Mouse (Mus musculus) heart, adult 8-10 months (tissue): ENCODE results near the gene Gast. TPM values are rescaled to one million over a fixed set of nuclear protein-coding genes. Genes with fewer than 3 reads are reported as not detected.
"Not testable (repeated sequence)": the region's sequence is repeated elsewhere in the genome, so short reads cannot be mapped to it uniquely, and the experiment has no call there.

ENCODE experiments used
- DNase-seq: peaks from one replicate; pipeline ENCODE4 v3.0.0; 2022; ENCODE audit warnings: low spot score
- total RNA-seq, 4 experiments: library from RNA; stranded (reverse); gene quantifications; 2 replicates each; pipeline ENCODE4 v1.2.4; 2022

The Gast gene
- total RNA-seq, 4 experiments from 2014 or later, result not detected

GRCm38 (mm10) chr11:100361059-100361458 lies 26.9 kb downstream of the Gast start:
- DNase-seq, result not testable (repeated sequence)

GRCm38 (mm10) chr11:100362209-100362978 lies 28.2 kb downstream of the Gast start:
- DNase-seq, result peak; percentile 82

- peak; percentile 71 for DNase-seq
Observed at GRCm38 (mm10) chr11:100362979-100363562, 28.9 kb downstream of the Gast start.

- DNase-seq, result no peak
Observed at GRCm38 (mm10) chr11:100369145-100369544, 34.9 kb downstream of the Gast start.

GRCm38 (mm10) chr11:100369822-100370221 lies 35.6 kb downstream of the Gast start:
- no peak for DNase-seq

GRCm38 (mm10) chr11:100371981-100372558 lies 37.9 kb downstream of the Gast start:
- DNase-seq, result no peak

- no peak for DNase-seq
Observed at GRCm38 (mm10) chr11:100375127-100375526, 40.9 kb downstream of the Gast start.

GRCm38 (mm10) chr11:100376005-100376404 lies 41.8 kb downstream of the Gast start:
- DNase-seq, result no peak

GRCm38 (mm10) chr11:100376746-100377389 lies 42.7 kb downstream of the Gast start:
- DNase-seq, result no peak

- no peak for DNase-seq
Observed at GRCm38 (mm10) chr11:100377989-100378388, 43.8 kb downstream of the Gast start.

- DNase-seq, result no peak
Observed at GRCm38 (mm10) chr11:100378446-100378845, 44.2 kb downstream of the Gast start.

GRCm38 (mm10) chr11:100379311-100379710 lies 45.1 kb downstream of the Gast start:
- DNase-seq, result no peak

- no peak for DNase-seq
Observed at GRCm38 (mm10) chr11:100382682-100383081, 48.5 kb downstream of the Gast start.

- no peak for DNase-seq
Observed at GRCm38 (mm10) chr11:100385016-100385415, 50.8 kb downstream of the Gast start.

- DNase-seq, result no peak
Observed at GRCm38 (mm10) chr11:100386586-100386985, 52.4 kb downstream of the Gast start.

Other genes with a start within 250 kb of the Gast start
- not detected for gene Krt32, start 246.2 kb upstream of the Gast start, total RNA-seq
- gene Krt35, start 238.2 kb upstream of the Gast start, total RNA-seq, result not detected
- gene Krt36, start 228.8 kb upstream of the Gast start, total RNA-seq, result not detected
- not detected for gene Krt13, start 212.8 kb upstream of the Gast start, total RNA-seq
- gene Krt15, start 198.5 kb upstream of the Gast start, total RNA-seq, result under 1 TPM in 1 of 4 experiments, not detected in 3; 0.92 TPM
- 1 to 10 TPM; 4.6 to 9.6 (median 6.7) TPM for gene Krt19, start 185.7 kb upstream of the Gast start, total RNA-seq
- gene Krt9, start 141.2 kb upstream of the Gast start, total RNA-seq, result not detected
- under 1 TPM in 2 of 4 experiments, not detected in 2; 0.25 to 0.63 TPM for gene Krt14, start 126.9 kb upstream of the Gast start, total RNA-seq
- gene Krt16, start 85.5 kb upstream of the Gast start, total RNA-seq, result not detected
- not detected for gene Krt17, start 73.4 kb upstream of the Gast start, total RNA-seq
- gene Krt42, start 64.5 kb upstream of the Gast start, total RNA-seq, result not detected
- gene Eif1, start 14.5 kb upstream of the Gast start, total RNA-seq, result 1,000 to 10,000 TPM; 1,527 to 1,967 (median 1,680) TPM
- 1 to 10 TPM; 1.0 to 2.5 (median 2.0) TPM for gene Hap1, start 21.7 kb downstream of the Gast start, total RNA-seq
- gene Jup, start 63.4 kb downstream of the Gast start, total RNA-seq, result 100 to 1,000 TPM; 224 to 279 (median 261) TPM
- gene P3h4, start 80.4 kb downstream of the Gast start, total RNA-seq, result 10 to 100 TPM; 13.7 to 19.4 (median 16.4) TPM
- 10 to 100 TPM in 1 of 4 experiments, 1 to 10 TPM in 3; 9.0 to 11.1 (median 9.0) TPM for gene Fkbp10, start 81.3 kb downstream of the Gast start, total RNA-seq
- gene Nt5c3b, start 107.4 kb downstream of the Gast start, total RNA-seq, result 10 to 100 TPM; 18.8 to 28.0 (median 25.2) TPM
- gene Klhl10, start 107.5 kb downstream of the Gast start, total RNA-seq, result under 1 TPM; 0.59 to 0.90 (median 0.77) TPM
- gene Klhl11, start 138.3 kb downstream of the Gast start, total RNA-seq, result 1 to 10 TPM; 5.7 to 6.7 (median 6.4) TPM
- 10 to 100 TPM; 20.0 to 39.1 (median 27.5) TPM for gene Acly, start 193.6 kb downstream of the Gast start, total RNA-seq
- under 1 TPM; 0.08 to 0.53 (median 0.21) TPM for gene Ttc25, start 211.2 kb downstream of the Gast start, total RNA-seq
- 1 to 10 TPM; 5.0 to 5.7 (median 5.4) TPM for gene Cnp, start 240.5 kb downstream of the Gast start, total RNA-seq